12 mouse cellular contexts compared by ENCODE assay signal in genomic region chr17:27166901-27167300, GRCm38 (mm10). TPM values are rescaled to one million over a fixed set of nuclear protein-coding genes. Genes with fewer than 3 reads are reported as not detected.
"Had no signal": no experiment of that assay in that cellular context is flagged by ENCODE, and none has a peak within 500 bp of the region (broad histone marks: within the 10 kb centered on the region; RNA-seq: fewer than 3 reads in every experiment).

No protein-coding gene starts in this region.

- ATAC-seq: midbrain, embryonic 15.5 days had no signal

- H3K9ac ChIP-seq: limb, embryonic 13.5 days; liver, embryonic 14.5 days; midbrain, embryonic 15.5 days had no signal

- H3K9me3 ChIP-seq: limb, embryonic 13.5 days; midbrain, embryonic 15.5 days had no signal

- H3K4me3 ChIP-seq: layer of hippocampus, adult 2 months; limb, embryonic 13.5 days; midbrain, embryonic 15.5 days had no signal

- H3K27me3 ChIP-seq: limb, embryonic 13.5 days; midbrain, embryonic 15.5 days had no signal

- DNase-seq: kidney, adult 18-20 months; spleen, adult 18-20 months; thymus, adult 18-20 months; thymus, postnatal 14 days had no signal

- H3K27ac ChIP-seq: kidney, postnatal 0 days; layer of hippocampus, adult 2 months; limb, embryonic 13.5 days; liver, embryonic 14.5 days; midbrain, embryonic 15.5 days had no signal

- H3K4me2 ChIP-seq: limb, embryonic 13.5 days; midbrain, embryonic 15.5 days had no signal

- H3K36me3 ChIP-seq: limb, embryonic 13.5 days; midbrain, embryonic 15.5 days had no signal

- H3K4me1 ChIP-seq: midbrain, embryonic 15.5 days had no signal

RNA-seq across cellular contexts. Expression of gene Ip6k3, which starts 0.7 kb away (rescaled TPM):
- total RNA-seq: layer of hippocampus, postnatal 10 days; left cerebral cortex, postnatal 4 days; liver, adult 2 months had no signal
- polyA plus RNA-seq: liver, adult 2 months had no signal
